Mouse (Mus musculus) CD4-positive, CD25-positive, alpha-beta regulatory T cell, adult 2 months (primary cell): ENCODE measurements around the gene Lrrn1.
A peak's percentile ranks its signal among the peaks of the same experiment; 100 is the strongest.

Experiments used
- DNase-seq: peaks from one replicate; pipeline ENCODE4 v3.0.0-alpha.2; 2012; ENCODE audit warnings: low read depth, low spot score

The Lrrn1 gene

GRCm38 (mm10) chr6:107528877-107529864 is at the start of gene Lrrn1:
Lrrn1 (plus strand) TSS chr6:107529768.
- DNase-seq = no peak

DNA sequence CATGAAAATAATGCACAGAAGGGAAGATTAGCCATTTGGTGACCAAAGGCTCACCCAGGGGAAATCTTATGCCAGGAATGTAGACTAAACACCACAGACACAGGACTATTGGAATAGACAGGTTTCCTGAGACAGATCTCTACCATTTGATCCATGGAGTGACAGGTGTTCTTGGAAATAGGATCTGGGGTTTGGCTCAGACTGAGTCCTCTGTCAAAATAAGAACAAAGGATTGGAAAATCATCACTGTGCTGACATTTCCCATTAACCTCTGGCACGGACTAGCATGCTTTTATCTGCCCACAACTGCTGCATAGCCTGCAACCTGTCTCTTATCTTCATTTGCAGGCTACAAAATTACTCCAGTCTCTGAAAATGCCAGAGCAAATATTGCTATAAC is 35.1 kb upstream of the Lrrn1 start:
- no peak for DNase-seq

DNA sequence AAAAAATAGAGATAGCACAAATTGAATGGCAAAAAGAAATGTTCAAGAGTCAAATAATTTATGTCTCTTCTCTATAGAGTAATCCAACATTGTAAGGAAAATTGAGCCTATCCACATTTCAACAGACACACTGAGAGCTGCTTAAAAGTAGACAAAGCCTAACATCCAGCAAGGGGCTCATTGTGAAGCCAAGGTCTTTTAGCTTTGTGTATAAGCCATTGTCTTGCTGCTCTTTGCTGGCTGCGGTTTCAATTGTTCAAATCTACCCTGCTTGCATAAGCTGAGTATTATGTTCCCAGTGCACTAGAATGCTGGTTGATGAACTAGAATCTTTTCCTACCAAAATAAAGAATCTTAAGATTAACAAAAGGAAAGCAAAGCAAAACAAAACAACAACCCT is 33.7 kb upstream of the Lrrn1 start:
- DNase-seq = no peak

GRCm38 (mm10) chr6:107513716-107514115 is 15.9 kb upstream of the Lrrn1 start:
- no peak for DNase-seq

DNA sequence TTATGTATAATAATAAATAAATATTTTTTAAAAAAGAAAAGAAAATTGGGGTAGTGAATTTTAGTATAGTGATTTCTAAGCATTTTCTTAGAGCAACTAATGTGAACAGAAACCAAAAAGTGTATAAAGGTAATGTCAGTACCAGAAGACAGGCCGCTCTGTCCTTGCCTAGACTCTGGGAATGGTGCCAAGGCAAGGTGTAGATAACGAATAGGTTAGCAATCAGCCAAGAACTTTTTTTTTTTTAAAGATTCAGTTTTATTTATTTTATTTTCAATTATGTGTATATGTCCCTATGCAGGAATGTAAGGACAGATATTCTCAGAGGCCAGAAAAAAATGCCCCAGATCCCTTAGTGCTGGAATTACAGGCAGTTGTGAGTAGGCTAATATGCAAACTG is 5.6 kb upstream of the Lrrn1 start:
- no peak for DNase-seq

DNA sequence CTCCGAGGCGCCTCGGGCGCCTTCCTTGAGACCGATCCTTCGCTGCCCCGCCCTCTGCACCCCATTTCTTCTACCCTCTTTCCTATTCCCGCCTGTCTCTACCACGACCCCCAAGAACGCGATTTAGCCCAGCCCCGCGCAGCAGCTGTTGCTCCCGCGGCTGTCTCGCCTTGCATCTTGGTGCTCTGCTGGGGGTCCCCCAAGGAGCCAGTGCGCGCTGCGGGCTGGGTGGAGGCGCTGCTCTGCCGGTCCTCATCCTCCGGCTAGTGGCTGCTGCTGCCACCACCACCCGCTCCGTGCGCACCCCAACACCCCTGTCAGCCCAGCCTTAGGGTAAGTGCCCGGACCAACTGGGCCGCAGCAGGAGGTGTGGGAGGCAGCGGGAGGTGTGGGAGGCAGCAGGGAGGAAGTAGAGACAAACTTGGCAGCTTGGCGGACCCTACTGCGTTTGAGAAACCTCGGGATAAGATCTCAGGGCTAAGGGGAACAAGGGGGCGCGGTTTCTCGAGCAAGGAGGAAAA is 403 bp downstream of the Lrrn1 start:
- DNase-seq = peak; percentile 0

DNA sequence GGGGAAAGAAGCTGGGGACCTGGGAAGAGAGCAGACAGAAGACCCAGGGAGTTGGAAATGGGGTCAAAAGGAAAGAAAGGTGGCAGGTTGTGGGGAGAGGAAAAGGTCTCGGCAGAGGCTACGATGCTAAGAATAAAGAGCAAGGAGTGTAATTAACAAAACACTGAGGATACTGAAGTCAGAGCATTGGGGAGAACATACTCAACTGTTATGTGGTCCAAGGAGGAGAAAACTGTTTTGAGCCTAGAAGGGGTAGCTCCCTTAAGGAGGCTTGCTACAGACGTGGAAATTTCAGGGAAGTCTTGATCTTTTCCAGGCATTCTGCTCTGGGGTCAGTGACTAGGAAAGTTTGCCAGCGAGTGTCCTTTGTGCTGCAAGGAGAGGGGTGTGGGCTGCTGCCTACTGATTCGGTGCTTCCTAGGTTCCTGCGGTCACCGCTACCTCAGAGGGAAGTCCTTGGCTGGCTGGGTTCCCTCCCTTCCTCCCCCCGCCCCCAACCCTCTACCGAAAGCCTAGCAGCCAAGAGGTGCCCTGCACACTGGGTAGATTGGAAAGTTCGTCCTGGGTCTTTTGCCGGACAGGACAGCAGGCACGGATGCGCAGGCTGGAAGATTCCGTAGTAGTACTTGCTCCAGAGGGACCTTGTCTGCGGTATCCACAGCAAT is 1.2 kb downstream of the Lrrn1 start:
- no peak for DNase-seq

- DNase-seq = no peak
Measured at GRCm38 (mm10) chr6:107531526-107532080, 2.0 kb downstream of the Lrrn1 start.

DNA sequence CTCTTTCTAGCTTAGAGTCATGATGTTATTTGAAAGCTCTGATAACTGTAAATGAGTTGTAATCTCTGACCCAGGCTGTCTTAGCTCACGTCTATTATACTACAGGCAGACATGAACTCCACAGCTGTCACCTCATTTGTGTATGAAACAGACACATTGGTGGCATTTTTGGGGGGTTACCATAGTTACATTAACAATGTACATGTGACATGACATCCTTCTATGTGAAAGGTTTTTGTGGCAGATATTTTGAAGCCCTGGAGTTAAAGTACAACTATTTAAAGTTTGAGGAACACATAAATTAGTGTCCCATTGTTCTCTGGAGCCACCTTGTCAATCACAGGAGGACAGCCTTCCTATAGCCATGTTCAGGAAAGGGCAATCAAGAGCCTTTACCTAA is 5.0 kb downstream of the Lrrn1 start:
- DNase-seq = no peak

DNA sequence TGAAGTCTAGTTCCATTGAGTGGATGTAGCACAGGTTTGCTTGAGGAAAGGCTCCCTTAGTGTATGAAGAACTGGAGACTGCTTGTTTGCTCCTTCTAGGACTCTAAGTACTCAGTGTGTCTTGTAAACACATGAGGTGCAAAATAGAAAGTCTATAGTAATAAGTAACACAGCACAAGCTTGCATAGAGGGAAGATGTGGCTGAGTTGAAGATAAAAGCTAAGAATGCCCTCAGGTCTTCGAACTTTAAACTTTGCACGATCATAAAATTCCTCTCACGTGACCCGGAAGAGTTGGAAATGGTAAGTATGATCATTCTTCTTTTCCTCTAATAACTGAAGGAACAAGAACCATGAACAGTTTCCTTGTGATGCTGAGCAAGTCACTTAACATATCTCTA is 7.1 kb downstream of the Lrrn1 start:
- DNase-seq = no peak

DNA sequence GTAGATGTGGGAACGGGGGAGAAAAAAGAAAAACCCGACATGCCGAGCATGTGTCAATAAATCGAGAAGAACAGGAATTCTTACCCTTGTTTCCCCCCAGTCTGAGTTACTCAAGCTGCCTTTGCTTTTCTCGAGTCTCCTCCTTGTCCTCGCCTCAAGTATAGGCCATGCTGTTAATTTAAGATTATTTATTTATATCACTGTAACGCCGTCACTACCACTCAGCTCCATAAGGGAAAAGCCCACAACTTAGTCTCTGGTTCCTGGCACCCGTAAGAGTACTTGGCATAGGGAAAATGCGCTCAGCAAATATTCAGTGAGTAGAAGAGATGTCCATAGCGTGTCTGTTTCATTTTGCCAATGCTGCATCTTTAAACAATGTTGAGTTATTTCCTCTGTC is 11.7 kb downstream of the Lrrn1 start:
- DNase-seq = no peak

DNA sequence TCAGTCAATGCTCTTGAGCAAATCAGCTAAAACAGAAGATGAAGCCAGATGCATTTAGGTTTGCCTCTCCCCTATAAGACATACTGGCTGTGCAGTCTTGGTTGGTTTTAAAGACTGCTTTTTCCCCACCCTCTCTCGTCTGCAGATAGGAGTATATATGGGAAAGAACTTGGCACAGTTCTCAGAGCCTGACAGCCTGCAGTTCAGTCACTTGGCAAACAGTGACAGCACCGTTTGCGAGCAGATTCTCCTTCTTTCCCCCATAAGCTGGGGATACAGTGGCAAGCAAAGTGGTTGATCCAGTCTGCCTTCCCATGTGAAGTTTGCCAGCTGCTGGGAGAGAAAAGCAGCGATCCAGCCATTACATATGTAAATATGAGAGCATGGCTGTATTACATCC is 12.3 kb downstream of the Lrrn1 start:
- DNase-seq = no peak

DNA sequence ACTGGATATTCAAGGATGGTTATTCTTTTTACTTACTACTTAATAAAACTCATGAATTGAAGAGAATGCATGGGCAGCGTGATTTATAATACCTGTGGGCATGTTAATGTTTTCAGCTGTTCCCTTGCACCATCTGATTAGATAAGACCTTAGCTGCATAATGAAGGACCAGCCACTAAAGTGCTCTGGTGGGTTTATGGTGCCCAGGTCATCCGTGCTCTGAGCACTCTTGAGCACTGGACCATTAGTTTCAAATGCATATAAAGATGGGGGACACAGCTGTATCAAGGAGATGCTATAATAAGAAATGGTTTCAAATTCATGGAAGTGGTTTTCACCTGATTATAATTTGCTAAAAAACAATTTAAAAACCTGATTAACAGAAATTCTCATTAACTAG is 16.7 kb downstream of the Lrrn1 start:
- no peak for DNase-seq

DNA sequence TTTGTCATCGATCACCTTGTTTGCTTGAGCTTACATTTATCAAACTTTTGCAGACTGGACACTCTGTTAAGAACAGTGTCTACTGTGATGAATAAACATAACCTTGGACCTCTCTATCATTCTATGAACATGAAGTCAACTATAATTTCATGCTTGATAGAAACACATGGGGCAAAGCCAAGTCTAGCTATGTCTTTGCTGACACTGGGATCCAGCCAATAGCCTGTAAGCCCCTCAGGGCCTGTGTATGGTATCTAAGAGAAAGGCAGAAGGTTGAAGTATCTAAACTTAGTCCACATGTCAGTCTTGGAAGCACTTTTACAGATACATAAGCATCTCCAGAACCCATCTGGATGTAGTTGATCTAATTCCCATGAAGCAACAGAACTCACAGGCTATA is 22.9 kb downstream of the Lrrn1 start:
- DNase-seq = no peak

- DNase-seq = no peak
Measured at GRCm38 (mm10) chr6:107555364-107555763, 25.8 kb downstream of the Lrrn1 start.

DNA sequence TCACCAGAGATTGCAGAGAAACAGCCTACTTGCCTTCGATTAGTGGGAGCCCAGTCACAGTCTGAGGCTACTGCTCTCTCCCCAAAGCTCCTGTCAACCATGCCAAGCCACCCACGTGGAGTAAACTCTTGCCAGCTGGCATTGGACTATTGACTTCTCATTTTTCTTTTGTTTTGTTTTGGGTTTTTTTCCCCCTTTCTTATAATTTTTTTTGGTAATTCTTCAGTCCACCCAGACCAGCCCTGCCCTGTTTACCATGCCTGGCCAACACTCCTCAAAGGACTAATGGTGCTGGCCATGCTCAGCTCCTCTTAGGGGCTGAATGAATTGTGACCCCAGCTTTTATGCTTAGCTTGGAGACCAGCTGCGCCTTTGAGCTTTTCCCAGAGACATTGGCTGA is 27.4 kb downstream of the Lrrn1 start:
- no peak for DNase-seq

DNA sequence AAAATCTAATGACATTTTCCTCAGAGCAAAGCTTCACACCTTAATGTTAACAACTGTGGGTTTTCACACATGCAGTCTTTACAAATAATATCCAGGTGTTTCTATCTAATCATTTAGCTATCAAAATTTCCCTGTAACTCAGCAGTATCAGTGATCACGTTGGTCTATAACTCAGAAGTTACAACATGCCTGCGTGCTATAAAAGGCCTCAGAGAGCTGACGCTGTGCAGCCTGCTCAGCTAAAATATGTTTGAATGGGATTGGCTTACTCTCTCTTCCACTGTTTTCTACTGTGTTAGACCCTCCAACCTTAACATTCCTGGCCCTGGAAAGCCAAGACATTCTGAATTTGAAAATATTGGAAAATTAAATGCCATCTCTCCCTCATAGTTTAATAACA is 28.2 kb downstream of the Lrrn1 start:
- DNase-seq = no peak

GRCm38 (mm10) chr6:107562255-107562654 is 32.7 kb downstream of the Lrrn1 start:
- no peak for DNase-seq

DNA sequence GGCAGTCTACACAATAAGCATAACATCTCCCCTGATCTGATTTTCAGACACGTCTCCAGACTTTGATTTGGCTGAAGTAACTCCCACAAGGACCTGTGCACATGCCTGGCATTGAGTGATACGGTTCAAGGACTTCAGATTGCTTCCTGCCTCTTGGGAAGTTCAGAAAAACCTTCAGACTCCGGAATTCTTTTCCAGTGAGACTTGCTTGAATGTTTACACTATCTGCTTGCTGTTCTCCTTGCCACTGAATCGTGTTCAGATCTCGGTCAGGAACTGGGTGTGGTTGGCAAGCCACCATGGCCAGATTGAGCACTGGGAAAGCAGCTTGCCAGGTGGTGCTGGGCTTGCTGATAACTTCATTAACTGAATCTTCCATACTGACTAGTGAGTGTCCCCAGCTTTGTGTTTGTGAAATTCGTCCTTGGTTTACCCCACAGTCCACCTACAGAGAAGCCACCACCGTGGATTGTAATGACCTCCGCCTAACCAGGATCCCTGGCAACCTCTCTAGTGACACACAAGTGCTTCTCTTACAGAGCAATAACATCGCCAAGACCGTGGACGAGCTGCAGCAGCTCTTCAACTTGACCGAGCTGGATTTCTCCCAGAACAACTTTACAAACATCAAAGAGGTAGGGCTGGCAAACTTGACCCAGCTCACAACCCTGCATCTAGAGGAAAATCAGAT is 37.5 kb downstream of the Lrrn1 start:
- no peak for DNase-seq

- no peak for DNase-seq
Measured at GRCm38 (mm10) chr6:107574561-107574960, 45.0 kb downstream of the Lrrn1 start.

GRCm38 (mm10) chr6:107575405-107575804 is 45.8 kb downstream of the Lrrn1 start:
- DNase-seq = no peak

DNA sequence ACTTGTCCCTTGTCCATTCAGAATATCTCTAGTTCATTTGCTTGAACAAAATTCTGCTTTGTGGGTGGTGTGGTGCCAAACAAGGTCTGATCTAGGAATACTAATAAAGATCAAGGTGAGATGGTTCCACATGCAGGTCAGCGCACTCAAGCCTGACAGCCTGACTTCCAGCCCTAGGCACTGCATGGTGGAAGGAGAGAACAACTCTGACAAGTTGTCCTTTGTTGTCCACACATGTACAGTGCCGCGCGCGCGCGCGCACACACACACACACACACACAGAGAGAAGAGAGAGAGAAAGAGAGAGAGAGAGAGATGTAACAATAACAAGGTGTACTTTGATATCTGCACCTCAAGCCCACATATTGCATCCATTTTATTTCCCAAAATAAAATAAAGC is 47.7 kb downstream of the Lrrn1 start:
- DNase-seq = no peak
